Mouse (Mus musculus): ENCODE results near the gene Kcnmb4.

Kcnmb4 gene

DNA sequence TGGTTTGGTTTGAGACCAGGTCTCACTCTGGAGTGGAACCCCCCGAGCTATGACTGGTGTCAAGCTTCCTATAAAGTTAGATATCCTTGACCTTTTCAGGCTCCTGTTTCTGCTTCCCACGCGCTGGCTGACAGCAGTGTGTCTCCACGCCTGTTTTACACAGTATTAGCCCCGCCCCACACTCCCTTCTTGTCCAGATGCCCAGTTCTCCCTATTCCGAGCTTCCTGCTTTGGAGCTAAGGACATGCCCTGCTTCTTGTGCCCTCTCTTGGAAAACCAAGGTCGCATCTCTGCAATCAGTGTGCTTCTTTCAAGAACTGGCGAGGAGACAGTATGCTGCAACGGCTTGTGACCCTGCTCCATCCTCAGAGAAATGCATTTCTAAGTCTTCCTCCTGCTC is 23.1 kb downstream of the Kcnmb4 start:
- DNase-seq: no peak

- no peak for DNase-seq
Measured at GRCm38 (mm10) chr10:116448166-116448565, 25.5 kb downstream of the Kcnmb4 start.

DNA sequence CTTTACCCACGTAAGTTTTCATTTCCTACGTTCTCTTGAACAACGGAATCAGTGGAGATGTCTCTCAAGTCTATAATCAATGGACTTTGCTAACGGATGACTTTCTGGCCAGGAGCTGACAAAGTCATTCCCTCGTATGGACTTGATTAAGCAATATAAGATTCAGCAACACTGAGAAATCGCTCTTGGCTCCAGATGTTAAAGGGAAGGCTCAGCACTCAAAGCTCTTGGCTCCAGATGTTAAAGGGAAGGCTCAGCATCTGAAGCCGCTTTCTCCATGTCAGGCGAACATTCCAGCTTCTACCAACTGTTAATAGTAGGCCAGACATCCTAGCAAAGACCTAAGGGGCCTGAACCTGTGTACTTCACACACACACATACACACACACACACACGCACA is 26.5 kb downstream of the Kcnmb4 start:
- no peak for DNase-seq

DNA sequence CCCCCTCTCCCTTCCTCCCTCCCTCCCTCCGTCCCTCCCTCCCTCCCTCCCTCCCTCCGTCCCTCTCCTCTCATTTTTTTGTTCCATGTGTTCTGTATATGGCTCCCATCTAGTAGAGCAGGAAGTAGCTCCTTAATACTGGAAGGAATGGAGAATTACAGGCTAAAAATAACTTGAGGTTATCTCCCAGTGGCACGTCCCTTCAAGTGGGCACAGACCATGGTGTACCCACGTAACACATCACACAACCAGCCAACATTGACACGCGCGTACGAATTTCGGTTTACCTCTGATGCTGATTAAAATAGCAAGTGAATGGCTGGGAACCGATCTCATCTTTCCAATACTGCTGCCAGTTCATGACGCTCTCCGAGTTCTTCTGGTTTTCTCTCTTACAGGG is 27.6 kb downstream of the Kcnmb4 start:
- DNase-seq: no peak

DNA sequence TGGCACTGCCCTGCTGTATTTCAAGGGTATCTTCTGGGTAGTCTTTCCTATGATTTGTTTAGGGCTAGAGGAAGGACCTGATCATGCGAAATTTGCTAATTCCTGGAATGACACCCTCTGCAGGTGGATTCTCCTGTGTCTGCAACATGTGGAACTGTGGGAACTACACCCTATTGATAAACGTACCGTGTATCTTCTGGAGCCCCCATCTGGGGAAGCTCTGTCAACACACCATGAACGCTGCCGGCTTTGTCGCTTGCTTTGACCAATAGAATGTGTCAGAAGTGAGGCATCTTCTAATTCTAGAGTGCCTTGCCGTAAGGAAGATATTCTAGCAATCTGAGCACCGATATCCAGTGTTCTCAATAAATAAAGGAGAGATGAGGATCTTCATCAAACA is 28.9 kb downstream of the Kcnmb4 start:
- no peak for DNase-seq

DNA sequence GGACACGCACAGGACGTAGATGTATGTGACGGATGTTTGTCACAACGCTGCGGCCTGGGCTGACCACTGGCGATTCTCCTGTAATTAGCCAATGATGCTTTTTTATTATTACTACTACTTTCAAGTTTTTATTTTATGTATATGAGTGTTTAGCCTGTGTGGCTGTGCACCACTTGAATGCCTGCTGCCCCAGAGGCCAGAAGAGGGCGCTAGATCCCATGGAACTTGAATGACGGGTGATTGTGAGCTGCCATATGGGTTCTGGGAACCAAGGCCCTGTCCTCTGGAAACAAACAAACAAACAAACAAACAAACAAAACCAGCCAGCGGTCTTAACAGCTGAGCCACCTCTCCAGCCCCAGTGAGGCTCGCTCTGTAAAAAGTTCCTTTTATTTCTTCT is 29.3 kb downstream of the Kcnmb4 start:
- DNase-seq: no peak

GRCm38 (mm10) chr10:116440946-116441345 is 32.7 kb downstream of the Kcnmb4 start:
- no peak for DNase-seq

DNA sequence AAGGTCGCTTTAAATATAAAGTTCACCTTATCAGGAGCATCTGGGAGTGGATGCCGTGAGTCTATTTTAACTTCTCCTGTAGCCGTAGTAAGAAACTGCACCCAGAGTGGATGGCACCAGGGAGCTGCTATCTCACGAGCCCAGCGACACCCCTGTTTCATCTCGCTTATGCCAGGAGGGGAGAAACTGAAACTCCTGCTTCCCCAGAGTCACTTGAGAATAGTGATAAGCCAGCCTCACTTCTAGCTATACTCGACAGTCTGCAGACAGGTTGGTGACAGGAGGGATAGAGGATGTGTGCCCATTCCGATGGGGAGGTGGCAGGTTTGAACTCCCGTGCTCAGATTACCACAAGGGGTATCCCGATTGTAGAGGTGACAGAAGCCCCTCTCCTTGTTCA is 33.6 kb downstream of the Kcnmb4 start:
- no peak for DNase-seq

DNA sequence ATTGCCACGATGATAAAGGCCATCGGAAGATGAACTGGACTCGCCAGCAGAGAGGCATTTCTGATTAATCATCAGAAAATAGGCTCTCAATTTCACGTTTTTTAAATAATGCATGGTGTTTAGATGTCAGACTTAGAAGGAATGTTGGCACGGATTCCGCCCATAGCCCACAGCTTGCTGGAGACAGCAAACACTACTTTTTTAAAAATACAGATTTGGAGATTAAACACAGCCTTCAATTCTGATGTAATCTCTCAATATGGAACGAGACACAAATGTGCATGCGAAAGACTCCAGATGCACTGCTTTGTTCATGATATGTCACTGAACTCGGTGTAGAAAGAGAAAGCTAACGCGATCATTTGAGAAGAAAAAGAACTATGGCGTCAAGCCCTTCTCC is 38.2 kb downstream of the Kcnmb4 start:
- DNase-seq: no peak

DNA sequence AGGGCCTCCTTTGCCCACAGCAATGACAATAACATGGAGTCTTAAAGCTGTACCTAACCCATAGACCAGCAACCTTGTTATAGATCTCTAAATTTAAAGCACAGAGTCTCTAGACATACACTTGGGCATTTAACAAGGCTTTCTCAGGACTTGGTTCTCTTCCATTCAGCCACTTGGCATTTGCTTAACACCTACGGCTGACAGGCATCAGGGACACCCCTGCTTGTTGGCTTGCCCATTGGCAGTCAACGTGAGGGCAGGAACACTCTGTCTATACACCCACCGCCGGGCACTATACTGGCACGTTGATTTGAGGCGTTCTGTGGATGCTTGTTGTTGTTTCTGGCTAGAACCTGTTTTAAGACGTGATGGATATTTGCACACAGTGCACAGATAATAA is 41.3 kb downstream of the Kcnmb4 start:
- no peak for DNase-seq

- DNase-seq: no peak
Measured at GRCm38 (mm10) chr10:116428026-116428780, 45.5 kb downstream of the Kcnmb4 start.

GRCm38 (mm10) chr10:116426176-116426575 is 47.5 kb downstream of the Kcnmb4 start:
- no peak for DNase-seq

DNA sequence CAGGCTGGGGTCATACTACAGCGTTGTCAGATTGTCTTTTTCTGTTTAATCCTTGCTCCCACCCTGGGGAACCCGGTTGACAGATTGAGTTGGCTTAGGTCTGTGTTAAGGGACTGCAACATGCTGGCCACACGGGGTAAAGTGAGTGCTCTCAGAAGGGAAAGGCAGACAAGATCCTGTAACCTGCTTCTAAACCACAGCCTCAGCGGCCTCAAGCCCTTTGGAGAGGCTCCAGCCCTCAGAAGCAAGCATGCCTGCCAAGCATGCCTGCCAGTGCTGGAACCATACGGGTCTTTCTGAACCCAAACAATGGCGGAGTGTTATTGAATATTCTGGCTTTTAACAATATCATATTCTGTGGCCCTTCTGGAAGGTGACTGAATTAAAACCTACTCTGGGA is 48.8 kb downstream of the Kcnmb4 start:
- DNase-seq: no peak

GRCm38 (mm10) chr10:116422551-116422950 is 51.1 kb downstream of the Kcnmb4 start:
- DNase-seq: no peak

DNA sequence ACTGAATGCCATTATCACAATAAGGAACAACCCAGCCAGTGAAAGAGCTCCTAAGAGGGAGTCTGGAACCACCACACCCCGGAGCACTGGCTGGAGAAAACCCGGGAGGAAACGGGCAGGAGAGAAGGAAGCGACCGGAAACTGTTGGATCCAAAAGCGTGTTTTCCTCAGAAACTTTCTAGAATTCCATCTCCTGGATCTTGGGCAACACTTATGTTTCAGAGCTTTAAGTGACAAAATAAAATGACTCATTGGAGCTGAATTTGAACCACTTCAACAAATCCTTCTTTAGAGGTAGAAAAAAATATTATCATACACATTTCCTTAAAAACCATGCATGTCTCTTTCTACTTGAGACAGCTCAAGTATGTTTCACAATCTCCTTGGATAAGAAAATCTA is 52.7 kb downstream of the Kcnmb4 start:
- DNase-seq: no peak

DNA sequence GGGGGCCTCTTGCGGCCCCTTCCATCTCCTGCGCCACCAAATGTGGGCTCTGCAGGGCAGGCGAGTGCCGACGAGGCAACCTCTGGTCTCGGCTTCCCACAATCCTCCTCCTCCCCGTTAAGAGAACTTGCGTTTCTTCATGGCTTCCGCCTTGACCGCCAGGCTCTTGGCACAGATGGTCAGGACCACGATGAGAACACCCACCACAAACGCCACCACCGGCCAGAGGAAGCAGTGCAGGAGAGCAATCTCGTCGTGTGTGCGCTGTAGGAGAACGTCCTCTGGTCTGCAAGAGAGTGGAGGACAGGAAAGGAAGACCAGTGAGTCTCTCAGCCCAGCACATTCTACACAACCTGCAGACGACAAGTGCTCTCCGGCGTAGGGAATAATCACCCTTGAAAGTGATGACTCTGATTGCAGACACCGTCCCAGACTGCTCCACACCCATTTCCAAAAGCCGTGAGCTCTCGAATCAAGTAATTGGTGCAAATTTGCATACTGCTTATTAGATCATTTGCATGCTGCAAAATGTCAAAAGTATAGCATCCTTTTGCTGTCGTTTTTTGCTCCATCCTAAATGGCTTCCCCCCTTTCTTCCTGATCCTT is 55.5 kb downstream of the Kcnmb4 start:
- DNase-seq: no peak

GRCm38 (mm10) chr10:116416726-116417125 is 57.0 kb downstream of the Kcnmb4 start:
- no peak for DNase-seq

- DNase-seq: no peak
Measured at GRCm38 (mm10) chr10:116416142-116416541, 57.5 kb downstream of the Kcnmb4 start.

DNA sequence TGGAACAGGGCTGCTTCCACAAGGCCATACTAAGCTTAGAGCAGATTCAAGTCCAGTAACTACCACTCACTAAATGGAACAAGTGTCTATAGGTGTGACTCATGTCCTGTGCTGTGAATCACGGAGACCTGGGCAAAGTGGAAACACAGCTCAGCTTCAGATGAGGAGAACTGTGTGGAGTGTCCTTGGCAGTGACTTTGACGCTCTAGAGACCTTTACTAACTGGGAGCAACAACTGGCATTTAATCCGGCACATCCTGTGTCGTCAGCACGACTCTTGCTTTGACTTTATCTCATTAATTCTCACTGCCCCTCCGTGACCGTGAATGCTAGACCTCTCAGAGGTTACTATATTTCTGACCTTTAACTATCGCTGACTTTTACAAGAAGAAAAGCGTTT is 62.9 kb downstream of the Kcnmb4 start:
- DNase-seq: no peak

DNA sequence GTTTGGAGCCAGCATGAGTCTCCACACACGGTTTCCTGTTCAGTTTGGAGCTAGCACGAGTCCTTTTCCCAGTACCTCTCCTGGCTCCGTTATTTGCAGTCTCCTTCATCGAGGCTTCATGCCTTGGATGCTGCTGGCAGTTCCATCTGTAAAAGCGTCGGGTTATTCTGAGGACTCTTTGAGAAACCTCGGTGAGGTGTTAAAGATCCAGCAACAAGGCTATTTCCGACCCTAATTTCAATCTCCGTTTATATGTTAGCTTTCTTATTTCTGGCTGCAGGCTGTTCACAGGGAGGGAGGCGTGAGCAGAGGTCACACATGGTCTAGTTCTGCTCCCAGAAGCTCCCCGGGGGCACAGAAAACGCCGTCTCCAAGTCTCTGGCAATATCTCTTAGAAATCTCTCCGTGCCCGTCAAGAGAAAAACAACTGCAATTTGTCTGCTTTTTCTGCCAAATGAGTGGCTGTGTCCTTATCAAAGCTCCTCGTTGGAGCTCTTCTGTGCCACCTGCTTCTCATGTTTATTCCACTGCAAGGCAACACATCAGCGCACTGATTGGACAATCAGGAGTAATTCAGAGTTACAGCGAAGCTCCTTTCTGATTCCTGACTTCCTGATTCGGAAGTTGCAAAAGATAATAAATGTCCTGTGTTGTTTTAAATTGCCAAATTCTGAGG is 65.9 kb downstream of the Kcnmb4 start:
- no peak for DNase-seq

GRCm38 (mm10) chr10:116405011-116405410 is 68.7 kb downstream of the Kcnmb4 start:
- DNase-seq: no peak

DNA sequence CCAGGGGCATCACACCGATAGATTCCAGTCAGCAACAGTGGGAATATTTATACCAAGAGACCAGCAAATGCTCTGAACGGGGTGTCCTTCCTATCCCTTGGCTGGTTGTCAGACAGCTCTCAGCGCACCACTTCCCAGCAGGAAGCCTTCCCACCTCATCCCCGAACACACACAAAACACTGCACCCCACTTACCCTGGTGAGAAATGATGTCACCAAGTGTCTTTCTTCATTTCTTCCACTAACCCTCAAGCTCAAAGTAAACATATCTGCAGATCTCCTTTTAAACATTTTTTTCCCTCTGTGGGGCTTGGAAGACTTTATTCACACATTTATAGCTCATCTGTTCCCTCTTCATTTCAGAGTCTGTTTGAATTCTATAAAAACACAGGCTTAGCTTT is 70.0 kb downstream of the Kcnmb4 start:
- no peak for DNase-seq

GRCm38 (mm10) chr10:116402742-116403425 is 70.8 kb downstream of the Kcnmb4 start:
- DNase-seq: no peak

DNA sequence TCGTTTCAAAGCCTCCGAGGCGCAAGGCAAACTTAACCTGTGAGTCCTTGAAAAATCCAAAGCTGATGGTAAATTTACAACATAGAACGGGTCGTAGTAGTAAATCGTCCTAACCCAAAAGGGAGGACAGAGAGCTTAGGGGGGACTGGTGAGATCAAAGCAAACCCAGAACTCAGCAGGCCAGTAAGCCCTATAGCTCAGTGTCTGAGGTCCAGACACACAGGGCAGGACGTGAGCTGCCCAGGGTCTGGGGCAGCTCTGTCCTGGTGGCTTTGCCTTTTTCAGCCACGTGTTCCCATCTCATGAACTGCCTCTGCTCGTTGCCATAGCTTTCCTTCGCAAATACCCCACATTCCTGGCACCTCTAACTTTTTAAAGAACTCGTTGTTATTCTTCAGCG is 75.7 kb downstream of the Kcnmb4 start:
- DNase-seq: no peak

Measured in thymus, postnatal 4 days (tissue).